Mouse (Mus musculus): ENCODE measurements around the gene Ung. TPM values are rescaled to one million over a fixed set of nuclear protein-coding genes. Genes with fewer than 3 reads are reported as not detected.

Gene Ung
- polyA plus RNA-seq, 1 experiment, result 9.4 TPM

DNA sequence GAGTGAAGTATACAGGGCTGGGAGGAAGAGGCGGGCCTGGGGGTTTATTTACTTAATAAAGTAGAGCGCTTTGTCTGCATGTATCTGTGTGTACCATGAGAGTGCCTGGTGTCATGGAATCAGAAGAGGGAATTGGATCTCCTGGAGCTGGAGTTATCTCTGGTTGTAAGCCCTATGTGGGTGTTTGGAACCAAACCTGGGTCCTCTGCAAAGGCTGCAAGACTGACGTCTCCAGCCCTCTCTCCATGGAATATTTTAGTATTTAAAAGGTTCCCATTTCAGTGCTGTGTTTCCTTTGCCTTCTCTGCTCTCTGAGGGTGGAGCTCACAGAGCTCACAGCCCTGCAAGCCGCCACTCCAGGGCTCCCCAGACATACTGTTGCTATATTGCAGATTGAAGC lies 10.4 kb upstream of the Ung start:
- Histone ChIP-seq H3K36me3 (ENCODE audit: control insufficient read depth, insufficient read depth, low read length) (no peaks in the 10 kb centered on the region; the same call in 1 of the 2 replicates), H3K27ac (ENCODE audit: control insufficient read depth, insufficient read depth, low read depth, low read length) (no peak overlapping the region), H3K27me3 (ENCODE audit: control insufficient read depth, insufficient read depth, low read length) (no peaks in the 10 kb centered on the region), H3K4me3 (ENCODE audit: control insufficient read depth, low read depth, low read length) (no peak overlapping the region), H3K4me1 (ENCODE audit: control insufficient read depth, insufficient read depth, low read length) (no peaks in the 10 kb centered on the region)
- no peak for TF ChIP-seq CTCF (IDR thresholded peaks at IDR 0.05; ENCODE audit: control insufficient read depth, insufficient read depth, insufficient replicate concordance, low read depth, low read length)

DNA sequence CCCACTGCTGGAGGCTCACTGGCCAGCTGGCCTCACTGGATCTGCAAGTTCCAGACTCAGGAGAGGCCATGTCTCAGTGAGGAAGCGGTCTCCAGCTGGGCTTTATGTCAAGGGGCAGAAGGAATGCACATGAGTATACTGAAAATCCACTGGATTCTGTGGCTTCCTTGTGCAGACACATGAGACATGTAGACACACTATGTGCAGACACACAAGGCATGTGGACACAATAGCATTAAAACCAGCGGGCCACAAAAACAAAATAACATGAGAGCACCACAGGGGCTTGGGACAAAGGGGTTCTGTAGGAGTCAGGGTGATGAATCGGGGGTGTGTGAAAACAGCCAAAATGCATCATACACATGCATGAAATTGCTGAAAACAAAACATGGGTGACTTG lies 4.2 kb upstream of the Ung start:
- TF ChIP-seq CTCF (IDR thresholded peaks at IDR 0.05; ENCODE audit: control insufficient read depth, insufficient read depth, insufficient replicate concordance, low read depth, low read length), result no peak
- TF ChIP-seq POLR2A (IDR thresholded peaks at IDR 0.05; ENCODE audit: control insufficient read depth, low read depth, low read length), result no peak
- H3K4me1 ChIP-seq (ENCODE audit: control insufficient read depth, insufficient read depth, low read length), result peaks cover 18% of the 10 kb centered on the region
- H3K27me3 ChIP-seq (ENCODE audit: control insufficient read depth, insufficient read depth, low read length), result no peaks in the 10 kb centered on the region
- no peak overlapping the region for H3K4me3 ChIP-seq (ENCODE audit: control insufficient read depth, low read depth, low read length)
- H3K36me3 ChIP-seq (ENCODE audit: control insufficient read depth, insufficient read depth, low read length), result no peaks in the 10 kb centered on the region; the same call in 1 of the 2 replicates
- no peak overlapping the region for H3K27ac ChIP-seq (ENCODE audit: control insufficient read depth, insufficient read depth, low read depth, low read length)

DNA sequence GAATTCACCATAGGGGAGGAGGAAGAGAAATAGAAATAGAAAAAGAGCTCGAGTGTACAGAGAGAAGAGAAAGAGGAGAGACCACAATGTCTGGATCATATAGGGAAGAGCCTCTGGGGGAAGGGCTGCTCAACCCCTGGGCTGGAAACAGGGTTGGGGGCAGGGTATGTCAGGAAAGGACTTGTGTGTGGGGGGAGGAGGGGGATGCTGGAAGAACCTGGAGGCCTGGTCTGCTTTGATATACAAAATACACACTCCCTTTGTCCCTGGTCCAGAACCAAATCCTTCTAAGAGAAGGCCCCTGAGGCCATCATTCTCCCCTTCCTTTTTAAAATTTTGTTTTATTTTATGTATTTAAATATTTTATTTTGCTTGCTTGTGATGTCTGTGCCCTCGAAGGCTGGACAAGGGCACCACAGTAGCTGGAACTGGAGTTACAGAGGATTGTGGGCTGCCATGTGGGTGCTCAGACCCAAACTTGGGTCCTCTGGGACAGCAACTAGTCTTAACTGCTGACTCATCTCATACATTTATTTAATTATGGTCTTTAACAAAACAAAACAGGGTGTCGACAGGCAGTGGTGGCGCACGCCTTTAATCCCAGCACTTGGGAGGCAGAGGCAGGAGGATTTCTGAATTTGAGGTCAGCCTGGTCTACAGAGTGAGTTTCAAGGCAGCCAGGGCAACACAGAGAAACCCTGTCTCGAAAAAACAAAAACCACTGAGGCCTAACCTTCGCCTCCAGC lies 3.5 kb upstream of the Ung start:
- Histone ChIP-seq H3K4me1 (ENCODE audit: control insufficient read depth, insufficient read depth, low read length) (peaks cover 23% of the 10 kb centered on the region), H3K27ac (ENCODE audit: control insufficient read depth, insufficient read depth, low read depth, low read length) (no peak overlapping the region), H3K4me3 (ENCODE audit: control insufficient read depth, low read depth, low read length) (no peak overlapping the region), H3K36me3 (ENCODE audit: control insufficient read depth, insufficient read depth, low read length) (no peaks in the 10 kb centered on the region; the same call in 1 of the 2 replicates), H3K27me3 (ENCODE audit: control insufficient read depth, insufficient read depth, low read length) (no peaks in the 10 kb centered on the region)
- TF ChIP-seq POLR2A (IDR thresholded peaks at IDR 0.05; ENCODE audit: control insufficient read depth, low read depth, low read length), result no peak
- TF ChIP-seq CTCF (IDR thresholded peaks at IDR 0.05; ENCODE audit: control insufficient read depth, insufficient read depth, insufficient replicate concordance, low read depth, low read length), result no peak

DNA sequence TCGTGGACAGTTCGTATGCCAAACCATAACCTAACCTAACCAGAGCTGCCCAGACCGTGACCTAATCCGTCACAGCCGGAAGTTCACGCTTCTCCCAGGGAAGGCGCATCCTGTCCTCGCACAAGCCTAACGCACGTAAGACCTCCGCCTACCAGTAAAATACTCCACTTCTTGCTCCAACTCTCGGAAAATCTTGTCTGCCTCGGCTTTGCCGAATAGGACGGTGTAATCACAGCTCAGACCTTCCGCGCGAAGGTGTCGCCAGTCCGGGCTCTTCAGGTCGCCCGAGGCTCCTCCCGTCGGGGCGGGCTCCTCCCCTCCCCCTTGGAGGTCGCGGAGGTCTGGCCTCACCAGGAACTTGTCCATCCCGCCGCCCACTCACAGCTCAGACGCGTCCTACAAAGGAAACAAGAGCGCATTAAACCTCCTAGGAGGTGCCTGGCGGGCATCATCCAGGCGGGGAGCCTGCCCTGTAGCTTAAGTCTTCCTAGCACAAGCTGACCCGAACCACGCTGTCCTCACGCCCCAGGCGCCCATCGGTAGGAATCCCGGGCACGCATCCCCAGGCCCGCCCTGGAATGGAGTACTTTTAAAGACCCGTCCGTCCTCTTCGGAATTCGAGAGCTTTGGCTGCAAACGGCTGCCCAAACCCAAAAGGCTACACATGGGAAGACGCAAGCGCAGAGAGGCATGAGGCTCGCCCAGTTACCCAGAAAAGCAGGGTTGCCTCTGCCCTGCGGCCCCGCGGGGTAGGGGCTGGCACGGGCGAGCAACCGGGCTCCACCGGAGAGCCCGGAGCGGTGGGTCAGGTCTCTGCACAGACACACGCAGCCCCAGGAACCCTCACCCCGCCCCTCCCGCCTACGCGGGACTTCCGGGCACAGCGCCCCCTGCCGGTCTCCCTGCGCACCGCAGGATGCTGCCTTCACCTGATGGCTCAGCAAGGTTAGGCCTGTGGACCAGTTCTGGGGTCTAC lies 2.5 kb upstream of the Ung start, which contains the start of gene Alkbh2:
Gene Alkbh2 (minus strand): TSS at position 845 of the 976 bp plus-strand sequence.
- no peaks in the 10 kb centered on the region for H3K27me3 ChIP-seq (ENCODE audit: control insufficient read depth, insufficient read depth, low read length)
- peak within 1 kb of the TSS; percentile 65 for H3K27ac ChIP-seq (ENCODE audit: control insufficient read depth, insufficient read depth, low read depth, low read length)
- H3K4me3 ChIP-seq (ENCODE audit: control insufficient read depth, low read depth, low read length), result peak within 1 kb of the TSS; percentile 85
- peaks cover 24% of the 10 kb centered on the region for H3K4me1 ChIP-seq (ENCODE audit: control insufficient read depth, insufficient read depth, low read length)
- TF ChIP-seq POLR2A (IDR thresholded peaks at IDR 0.05; ENCODE audit: control insufficient read depth, low read depth, low read length) (no peak; the same call in 1 of the 2 replicates), CTCF (IDR thresholded peaks at IDR 0.05; ENCODE audit: control insufficient read depth, insufficient read depth, insufficient replicate concordance, low read depth, low read length) (peak; percentile 99)
- H3K36me3 ChIP-seq (ENCODE audit: control insufficient read depth, insufficient read depth, low read length), result no peaks in the 10 kb centered on the region

DNA sequence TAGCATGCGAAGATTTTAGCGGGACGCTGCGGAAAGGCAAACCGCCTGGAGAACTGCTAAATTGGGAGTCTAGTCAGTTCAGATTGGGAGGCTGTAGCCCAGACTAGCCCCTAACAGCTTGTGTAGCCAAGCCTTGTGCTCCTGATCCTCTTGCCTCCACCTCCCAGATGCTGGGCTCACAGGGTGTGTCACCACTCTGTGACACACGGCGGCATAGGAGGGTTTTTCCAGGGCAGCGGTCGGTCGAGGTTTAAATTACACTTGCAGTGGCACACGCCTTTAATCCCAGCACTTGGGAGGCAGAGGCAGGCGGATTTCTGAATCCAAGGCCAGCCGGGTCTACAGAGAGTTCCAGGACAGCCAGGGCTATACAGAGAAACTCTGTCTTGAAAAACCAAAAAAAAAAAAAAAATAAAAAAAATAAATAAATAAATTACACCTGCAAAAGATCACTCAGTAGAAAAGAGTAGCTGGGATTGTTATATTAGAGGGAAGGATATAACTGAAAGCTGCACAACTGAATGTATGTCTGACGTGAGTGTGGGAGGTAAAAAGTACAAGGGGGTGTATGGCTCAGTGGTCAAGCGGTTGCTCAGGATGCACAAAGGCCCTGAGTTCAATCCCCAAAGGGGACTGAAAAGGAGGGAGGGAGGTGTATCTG lies 506 bp upstream of the Ung start:
- H3K27ac ChIP-seq (ENCODE audit: control insufficient read depth, insufficient read depth, low read depth, low read length), result no peak overlapping the region
- peak overlapping the region; percentile 78 for H3K4me3 ChIP-seq (ENCODE audit: control insufficient read depth, low read depth, low read length)
- TF ChIP-seq CTCF (IDR thresholded peaks at IDR 0.05; ENCODE audit: control insufficient read depth, insufficient read depth, insufficient replicate concordance, low read depth, low read length) (no peak), POLR2A (IDR thresholded peaks at IDR 0.05; ENCODE audit: control insufficient read depth, low read depth, low read length) (no peak)
- H3K27me3 ChIP-seq (ENCODE audit: control insufficient read depth, insufficient read depth, low read length), result no peaks in the 10 kb centered on the region
- H3K4me1 ChIP-seq (ENCODE audit: control insufficient read depth, insufficient read depth, low read length), result peaks cover 24% of the 10 kb centered on the region
- no peaks in the 10 kb centered on the region for H3K36me3 ChIP-seq (ENCODE audit: control insufficient read depth, insufficient read depth, low read length)

DNA sequence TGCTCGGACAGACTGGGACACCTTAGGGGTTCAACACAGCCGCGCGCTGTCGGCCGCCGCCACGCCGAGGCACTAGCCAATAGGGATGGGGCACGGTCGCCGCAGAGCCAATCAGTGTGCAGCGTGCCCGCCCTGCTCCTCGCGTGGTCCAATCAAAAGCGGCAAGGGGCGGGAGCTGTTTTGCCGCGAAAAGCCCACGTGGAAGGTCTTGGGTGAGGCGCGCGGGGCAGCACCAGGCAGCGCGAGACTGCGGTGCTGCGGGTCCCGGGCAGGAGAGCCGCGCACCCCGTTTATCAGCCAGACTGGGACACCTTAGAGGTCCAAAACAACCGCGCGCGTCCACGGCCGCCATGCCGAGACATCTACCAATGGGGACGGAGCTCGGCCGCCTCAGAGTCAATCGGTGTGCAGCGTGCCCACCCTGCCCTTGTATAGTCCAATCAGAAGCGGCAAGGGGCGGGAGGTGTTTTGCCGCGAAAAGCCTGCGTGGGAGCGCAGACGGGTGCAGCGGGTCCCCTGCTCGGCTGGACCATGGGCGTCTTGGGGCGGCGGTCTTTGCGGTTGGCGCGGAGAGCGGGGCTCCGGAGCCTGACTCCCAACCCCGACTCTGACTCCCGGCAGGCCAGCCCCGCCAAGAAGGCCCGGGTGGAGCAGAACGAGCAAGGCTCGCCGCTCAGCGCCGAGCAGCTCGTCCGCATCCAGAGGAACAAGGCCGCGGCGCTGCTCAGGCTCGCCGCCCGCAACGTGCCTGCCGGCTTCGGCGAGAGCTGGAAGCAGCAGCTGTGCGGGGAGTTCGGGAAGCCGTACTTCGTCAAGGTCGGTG lies 723 bp downstream of the Ung start:
- H3K4me1 ChIP-seq (ENCODE audit: control insufficient read depth, insufficient read depth, low read length), result peaks cover 24% of the 10 kb centered on the region
- TF ChIP-seq POLR2A (IDR thresholded peaks at IDR 0.05; ENCODE audit: control insufficient read depth, low read depth, low read length), result peak; percentile 59; the same call in 1 of the 2 replicates
- no peak for TF ChIP-seq CTCF (IDR thresholded peaks at IDR 0.05; ENCODE audit: control insufficient read depth, insufficient read depth, insufficient replicate concordance, low read depth, low read length)

More for the DNA sequence above, 723 bp downstream of the Ung start:
- H3K36me3 ChIP-seq (ENCODE audit: control insufficient read depth, insufficient read depth, low read length), result no peaks in the 10 kb centered on the region
- peak overlapping the region; percentile 78 for H3K4me3 ChIP-seq (ENCODE audit: control insufficient read depth, low read depth, low read length)
- no peaks in the 10 kb centered on the region for H3K27me3 ChIP-seq (ENCODE audit: control insufficient read depth, insufficient read depth, low read length)
- H3K27ac ChIP-seq (ENCODE audit: control insufficient read depth, insufficient read depth, low read depth, low read length), result peak overlapping the region; percentile 71
